Mouse (Mus musculus) right cerebral cortex, postnatal 25 days (tissue): ENCODE measurements around the gene Gm29666.
"Not testable (repeated sequence)": the region's sequence is repeated elsewhere in the genome, so short reads cannot be mapped to it uniquely, and the experiment has no call there.

ENCODE experiments used
- DNase-seq: peaks from one replicate; pipeline ENCODE4 v3.0.0; 2022

Gene Gm29666

DNA sequence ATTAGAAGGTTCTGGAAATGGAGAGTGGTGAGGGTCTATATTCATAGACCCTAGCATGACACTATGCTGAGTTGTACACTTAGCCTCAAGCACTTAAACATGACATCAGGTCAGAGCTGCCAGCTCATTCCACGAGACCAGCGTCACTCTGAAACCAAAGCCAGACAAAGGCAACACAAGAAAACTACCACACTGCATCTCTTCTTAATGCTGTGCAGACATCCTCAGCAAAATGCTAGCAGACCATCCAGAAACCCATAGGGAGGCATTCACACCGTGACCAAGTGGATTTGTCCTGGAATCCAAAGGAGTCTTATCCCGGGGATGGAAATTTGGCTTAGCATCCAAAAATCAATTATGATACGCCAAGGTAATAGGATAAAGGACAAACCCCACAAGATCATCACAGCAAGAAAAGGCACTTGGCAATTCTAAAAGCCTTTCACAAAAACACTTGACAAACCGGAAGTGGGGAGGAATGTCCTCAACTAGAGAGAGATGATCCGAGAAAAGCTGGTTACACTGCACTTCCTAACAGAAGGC, 15.9 kb downstream of the Gm29666 start:
- DNase-seq = no peak

DNA sequence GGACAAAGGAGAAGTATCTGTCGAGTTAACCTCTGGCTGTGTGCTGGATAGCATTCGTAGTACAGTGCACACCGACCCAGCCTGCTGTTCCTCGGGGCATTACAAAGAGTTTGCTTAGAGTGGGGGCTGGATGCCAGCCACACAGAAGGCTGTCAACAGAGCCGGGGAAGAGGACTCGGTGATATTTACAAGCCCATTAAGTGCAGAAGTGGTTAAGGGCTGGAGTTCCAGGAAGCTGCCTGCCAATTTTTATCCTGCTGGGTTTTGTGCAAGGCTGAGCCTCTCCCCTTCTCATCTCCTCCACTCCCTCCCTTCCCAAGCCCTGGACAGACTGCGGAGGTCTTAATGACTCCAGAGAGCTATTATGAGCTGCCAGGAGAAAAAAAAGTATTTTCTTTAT, 21.8 kb downstream of the Gm29666 start:
- no peak for DNase-seq

DNA sequence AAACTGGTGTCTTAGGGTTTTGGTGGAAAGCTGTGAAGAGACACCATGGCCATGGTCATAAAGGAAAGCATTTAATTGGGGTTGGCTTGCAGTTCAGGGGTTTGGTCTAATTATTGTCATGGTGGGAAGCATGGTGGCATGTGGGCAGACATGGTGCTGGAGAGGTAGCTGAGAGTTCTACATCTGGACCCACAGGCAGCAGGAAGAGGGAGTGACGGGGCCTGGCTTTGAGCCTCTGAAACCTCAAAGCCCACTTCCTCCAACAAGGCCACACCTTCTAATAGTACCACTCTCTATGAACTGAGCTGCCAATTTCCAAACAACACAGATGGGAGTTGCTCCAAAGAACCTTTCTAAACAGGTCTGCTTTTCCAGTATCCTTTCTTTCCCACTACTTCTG, 23.2 kb downstream of the Gm29666 start:
- no peak for DNase-seq

GRCm38 (mm10) chr15:84896216-84896615, 23.6 kb downstream of the Gm29666 start:
- DNase-seq = not testable (repeated sequence)

- DNase-seq = peak; percentile 53
Observed at GRCm38 (mm10) chr15:84891658-84892057, 28.2 kb downstream of the Gm29666 start.

GRCm38 (mm10) chr15:84891246-84891645, 28.6 kb downstream of the Gm29666 start:
- DNase-seq = no peak

GRCm38 (mm10) chr15:84888066-84888465, 31.8 kb downstream of the Gm29666 start:
- no peak for DNase-seq

DNA sequence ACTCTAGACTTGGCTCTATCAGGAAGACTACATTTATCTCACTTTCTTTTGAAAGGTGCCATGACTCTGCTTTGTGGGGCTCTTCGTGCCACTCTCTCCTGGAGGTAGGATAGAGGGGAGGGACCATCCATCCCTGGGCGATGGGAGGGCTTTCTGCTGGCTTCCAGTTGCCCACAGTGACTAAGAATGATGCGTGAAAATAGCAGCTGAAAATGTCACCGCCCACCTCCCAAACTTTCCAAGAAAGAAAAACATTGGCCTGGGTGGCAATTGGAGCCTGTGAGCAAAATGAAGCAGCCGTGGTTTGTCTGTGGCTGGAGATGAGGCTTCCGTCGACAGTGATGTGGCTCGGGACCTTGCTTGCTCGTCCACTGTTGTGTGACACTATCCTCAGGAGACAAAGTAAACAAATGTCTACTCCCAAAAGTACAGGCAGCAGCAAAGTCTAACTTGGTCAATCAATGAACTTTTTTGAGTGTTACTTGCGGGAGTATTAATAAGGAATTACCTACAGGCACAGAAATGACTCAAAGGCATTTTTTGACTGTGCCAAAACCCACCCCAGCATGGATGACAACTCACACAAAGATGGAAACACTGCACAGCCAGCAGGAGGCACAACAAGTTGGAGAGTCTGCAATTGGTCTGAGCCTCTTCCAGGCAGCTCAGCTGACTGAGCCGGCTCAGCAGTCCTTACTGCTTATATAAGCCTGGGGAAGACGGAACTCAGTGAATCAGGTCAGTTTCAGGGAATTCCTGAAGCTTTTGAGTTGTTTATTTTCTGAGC, 42.6 kb downstream of the Gm29666 start:
- DNase-seq = peak; percentile 75

GRCm38 (mm10) chr15:84873867-84874266, 46.0 kb downstream of the Gm29666 start:
- peak; percentile 55 for DNase-seq

DNA sequence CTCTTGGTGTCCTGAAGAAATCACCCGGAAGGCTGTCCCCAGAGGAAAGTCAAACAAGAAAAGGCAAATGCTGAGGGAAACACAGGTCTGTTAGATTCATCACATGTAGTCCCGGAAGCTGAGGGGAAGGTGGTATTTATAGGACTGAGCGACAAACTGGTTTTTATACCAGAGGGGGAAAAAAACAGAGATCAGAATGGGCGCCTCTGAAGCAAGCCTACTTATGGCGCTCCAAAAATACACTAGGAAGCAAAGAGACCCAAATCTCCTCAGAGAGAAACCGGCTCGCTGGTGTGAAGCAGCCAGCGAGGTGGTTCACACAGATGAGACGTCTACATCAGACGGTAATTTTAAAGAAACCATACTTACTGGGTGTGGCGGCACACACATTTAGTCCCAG, 46.8 kb downstream of the Gm29666 start:
- peak; percentile 23 for DNase-seq

DNA sequence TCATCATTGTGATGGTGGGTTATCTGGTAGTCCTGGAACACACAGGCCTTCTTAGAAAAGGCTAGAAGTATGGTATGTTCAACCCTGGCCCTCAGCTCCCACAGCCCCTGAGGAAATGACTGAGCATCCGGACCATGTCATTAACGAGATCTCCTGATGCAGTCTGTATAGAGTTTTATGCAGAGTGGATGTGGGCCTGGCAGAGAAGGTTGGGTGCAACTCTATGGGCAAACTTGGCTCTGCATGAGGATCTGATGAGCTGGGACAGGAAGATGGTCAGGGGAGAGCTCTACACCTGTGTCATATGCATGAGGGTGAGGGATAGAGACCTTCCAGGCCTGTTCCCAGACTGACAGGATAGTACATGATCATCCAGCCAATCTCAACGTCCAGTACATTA, 48.0 kb downstream of the Gm29666 start:
- DNase-seq = no peak

- peak; percentile 26 for DNase-seq
Observed at GRCm38 (mm10) chr15:84861911-84862310, 57.9 kb downstream of the Gm29666 start.
